Mouse (Mus musculus) embryo, embryonic 10.5 days (tissue): ENCODE results near the gene Mbd5.
A peak's percentile ranks its signal among the peaks of the same experiment; 100 is the strongest.

ENCODE experiments used
- DNase-seq: peaks from one replicate; pipeline ENCODE4 v3.0.0-alpha.2; 2015; ENCODE audit warnings: low spot score

The Mbd5 gene

GRCm38 (mm10) chr2:49349813-49350212 is 400.5 kb downstream of the Mbd5 start:
- DNase-seq: no peak

GRCm38 (mm10) chr2:49350852-49351251 is 401.5 kb downstream of the Mbd5 start:
- DNase-seq: no peak

- DNase-seq: no peak
Measured at GRCm38 (mm10) chr2:49354066-49354465, 404.8 kb downstream of the Mbd5 start.

- no peak for DNase-seq
Measured at GRCm38 (mm10) chr2:49355867-49356266, 406.6 kb downstream of the Mbd5 start.

GRCm38 (mm10) chr2:49358128-49358814 is 409.0 kb downstream of the Mbd5 start:
- no peak for DNase-seq

- peak; percentile 74 for DNase-seq
Measured at GRCm38 (mm10) chr2:49358839-49359520, 409.7 kb downstream of the Mbd5 start.

GRCm38 (mm10) chr2:49359706-49360105 is 410.4 kb downstream of the Mbd5 start:
- DNase-seq: no peak

GRCm38 (mm10) chr2:49364546-49364945 is 415.2 kb downstream of the Mbd5 start:
- no peak for DNase-seq

- DNase-seq: no peak
Measured at GRCm38 (mm10) chr2:49366878-49367545, 417.7 kb downstream of the Mbd5 start.

GRCm38 (mm10) chr2:49367546-49367917 is 418.2 kb downstream of the Mbd5 start:
- DNase-seq: no peak

- DNase-seq: no peak
Measured at GRCm38 (mm10) chr2:49371632-49372031, 422.3 kb downstream of the Mbd5 start.

GRCm38 (mm10) chr2:49372586-49372985 is 423.3 kb downstream of the Mbd5 start:
- DNase-seq: no peak
